Mouse (Mus musculus) B cell, adult 2 months (primary cell): Measurements from ENCODE around the gene Tcp11l2.

Experiments
- DNase-seq, 2 experiments: peaks; one replicate each; pipeline ENCODE4 v3.0.0; 2022

Tcp11l2 gene

DNA sequence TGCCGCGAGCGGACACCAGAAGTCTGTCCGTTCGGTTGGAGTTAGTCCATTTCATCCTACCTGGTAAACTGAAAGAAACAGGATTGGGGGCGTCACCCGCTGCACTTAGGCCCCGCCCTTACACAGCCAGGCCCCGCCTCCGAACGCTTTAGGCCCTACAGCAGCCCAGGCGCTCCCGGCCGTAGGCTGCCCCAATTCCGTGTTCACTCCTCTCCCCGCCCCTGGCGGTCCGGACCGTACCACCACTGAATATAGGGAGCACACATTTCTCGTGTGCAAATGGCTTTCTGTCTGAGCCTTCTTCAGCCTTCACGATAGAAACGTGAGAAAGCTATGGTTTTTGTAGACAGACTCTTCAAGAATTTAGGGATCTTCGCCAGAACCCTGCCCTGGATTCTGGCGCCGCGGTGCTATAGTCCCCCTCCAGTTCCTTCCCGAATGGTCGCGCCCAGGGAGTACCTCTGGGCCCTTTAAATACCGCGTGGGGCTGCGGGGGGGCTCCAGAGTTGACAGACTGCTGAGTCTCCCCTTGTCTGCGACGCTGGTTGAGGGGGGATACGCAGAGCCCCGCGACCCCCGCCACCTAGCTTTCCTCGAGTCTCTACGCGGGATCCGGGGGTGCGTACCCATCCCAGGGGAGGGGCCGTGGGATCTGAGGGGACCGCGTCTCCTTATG lies at the start of gene Tcp11l2:
Tcp11l2 (plus strand) TSS at position 232 of the 676 bp plus-strand sequence.
- peak; percentile 96 for DNase-seq

DNA sequence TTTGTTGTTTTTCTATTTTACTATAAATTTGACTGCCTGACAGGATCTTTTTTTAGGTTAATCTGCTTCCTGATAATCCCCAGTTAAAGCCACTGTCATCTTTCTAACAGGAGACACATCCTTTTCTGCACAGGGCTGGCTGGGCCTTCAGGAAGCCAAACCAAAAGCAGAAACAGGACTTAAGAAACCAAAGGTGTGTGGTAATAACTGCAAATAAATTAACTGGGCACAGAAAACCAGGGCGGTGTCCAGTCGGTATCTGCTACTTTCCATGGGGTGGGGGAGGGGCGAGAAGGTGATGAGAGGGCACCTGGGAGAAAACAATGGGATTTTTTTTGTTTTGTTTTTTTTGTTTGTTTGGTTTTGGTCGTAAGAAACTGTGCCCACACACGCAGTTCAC lies 49.4 kb upstream of the Tcp11l2 start:
- DNase-seq = no peak

DNA sequence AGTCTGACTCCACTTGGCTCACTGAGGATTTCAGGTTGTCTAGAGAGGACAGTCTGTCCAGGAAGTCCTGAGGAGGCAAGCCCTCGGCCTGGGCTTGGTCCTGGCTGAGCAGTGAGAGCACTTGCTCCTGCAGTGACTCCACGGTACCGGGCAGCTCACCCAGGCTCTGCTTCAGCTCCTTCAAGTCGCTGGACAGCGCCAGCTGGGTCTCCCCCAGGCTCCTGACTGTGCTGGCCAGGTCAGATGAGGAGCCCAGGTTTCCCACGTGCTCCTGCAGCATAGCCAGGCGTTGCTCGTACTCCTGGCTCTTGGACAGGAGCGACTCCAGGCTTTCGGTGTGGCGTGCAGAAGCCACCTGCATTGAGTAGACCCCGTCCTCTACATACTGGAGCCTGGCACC lies 48.8 kb upstream of the Tcp11l2 start:
- no peak for DNase-seq

DNA sequence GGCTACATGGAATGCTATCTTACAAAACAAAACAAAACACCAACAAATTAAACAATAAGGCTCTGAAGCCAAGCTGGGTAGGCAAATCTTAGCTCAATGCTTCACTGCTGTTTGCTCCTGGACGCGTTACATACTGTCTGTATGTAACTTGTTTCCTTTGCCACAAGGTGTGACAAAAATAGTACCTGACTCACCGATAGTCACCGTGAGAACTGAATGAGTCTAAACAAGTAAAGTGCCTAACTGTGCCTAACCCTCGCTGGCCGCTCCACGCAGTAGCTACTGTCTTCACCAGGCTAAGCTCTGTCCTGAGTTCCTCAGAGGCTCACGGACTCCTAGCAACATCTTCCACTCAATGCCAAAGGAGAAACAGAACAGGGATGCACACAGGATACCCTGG lies 46.0 kb upstream of the Tcp11l2 start:
- no peak for DNase-seq

DNA sequence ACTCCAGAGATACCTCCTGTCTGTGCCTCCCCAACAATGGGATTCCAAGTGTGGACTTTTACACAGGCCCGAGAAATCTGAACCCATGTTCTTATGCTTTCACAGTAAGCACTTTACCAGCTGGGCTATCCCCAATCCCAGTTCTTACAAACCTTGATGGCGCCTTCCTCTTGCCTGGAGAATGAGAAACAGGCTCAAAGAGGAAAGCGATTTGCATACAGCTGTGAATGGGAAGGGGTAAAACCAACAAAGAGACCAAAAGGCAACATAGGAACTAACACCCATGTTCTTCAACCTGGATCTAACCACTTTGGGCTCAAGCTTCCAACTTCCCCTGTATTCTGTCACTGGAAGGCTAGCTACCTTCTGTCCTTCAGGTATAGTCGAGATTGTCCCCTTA lies 44.9 kb upstream of the Tcp11l2 start:
- DNase-seq = no peak

DNA sequence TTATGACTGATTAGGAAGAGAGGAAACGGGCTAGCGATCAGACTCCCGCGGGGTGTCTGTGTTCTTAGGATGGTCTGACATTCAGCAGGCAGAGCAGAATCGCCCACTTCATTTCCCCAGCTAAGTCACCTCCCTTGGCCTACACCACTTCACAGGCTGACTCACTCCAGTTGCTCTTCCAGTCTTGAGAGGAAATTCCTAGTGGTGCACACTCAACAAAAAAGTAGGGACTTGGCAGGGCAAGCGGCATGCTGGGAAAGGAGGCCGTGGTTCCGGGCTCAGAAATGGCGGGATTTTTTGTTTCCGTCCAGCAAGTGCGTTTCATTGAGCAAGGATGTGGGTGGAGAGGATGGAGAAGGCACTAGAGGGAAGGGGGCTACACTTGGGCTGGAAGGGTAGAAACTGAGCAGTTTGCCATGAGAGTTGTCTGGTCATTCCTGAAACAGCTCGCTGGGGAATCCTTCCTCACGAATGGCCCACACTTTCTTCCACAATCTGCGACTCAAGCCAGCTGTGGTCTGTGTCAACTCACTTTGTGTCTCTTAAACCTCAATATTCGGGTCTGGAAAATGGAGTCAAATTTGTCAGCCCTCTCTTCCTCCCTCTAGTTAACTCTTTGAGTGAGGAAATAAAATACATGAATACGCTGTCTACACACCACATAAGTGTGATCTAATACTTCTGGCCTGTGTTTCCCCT lies 44.1 kb upstream of the Tcp11l2 start:
- DNase-seq = no peak

DNA sequence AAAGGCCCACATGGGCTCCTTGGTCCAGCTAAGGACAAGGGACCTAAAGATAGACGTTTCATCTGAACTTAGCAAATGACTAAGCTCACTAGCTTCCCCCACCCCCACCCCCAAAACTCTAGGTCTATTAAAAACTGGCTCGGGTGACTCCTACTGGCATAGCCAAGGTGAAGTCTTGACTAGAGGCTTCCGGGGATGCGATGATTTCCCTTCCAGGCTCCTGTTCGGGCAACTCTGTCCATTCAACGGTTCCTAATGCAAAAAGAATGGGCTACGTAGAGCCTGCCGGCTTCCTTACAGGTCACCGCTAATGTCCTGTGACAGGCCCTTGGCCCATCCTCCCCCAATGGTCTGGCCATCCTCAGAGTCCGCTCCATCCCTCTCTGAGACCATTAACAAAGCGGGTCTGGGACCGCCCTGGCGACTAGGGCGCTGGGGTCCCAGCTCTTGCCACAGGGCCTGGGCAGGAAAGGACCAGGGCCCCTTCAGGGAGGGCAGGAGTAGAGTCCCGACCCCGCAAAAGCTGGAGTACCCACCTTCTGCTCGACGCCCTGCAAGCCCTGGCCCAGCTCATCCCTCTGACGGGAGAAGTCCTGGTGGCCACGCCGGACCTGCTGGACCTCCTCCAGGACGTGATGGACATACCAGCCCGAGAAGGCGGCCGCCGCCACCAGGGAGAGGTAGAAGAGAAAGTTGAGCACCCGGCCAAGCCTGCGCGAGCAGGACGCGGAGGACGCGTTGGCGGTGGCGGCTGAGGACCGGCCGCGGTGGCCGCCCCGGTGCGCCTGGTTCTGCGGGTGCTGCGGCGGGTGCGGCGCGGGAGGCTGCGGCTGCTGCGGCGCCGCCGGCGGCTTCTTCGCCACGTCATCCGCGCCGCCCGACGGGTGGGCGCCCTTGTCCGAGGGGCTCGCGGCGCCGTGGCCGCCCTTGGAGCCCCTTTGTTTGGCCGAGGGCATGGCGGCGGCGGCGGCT lies 43.2 kb upstream of the Tcp11l2 start:
- peak; percentile 48 to 54 for DNase-seq

DNA sequence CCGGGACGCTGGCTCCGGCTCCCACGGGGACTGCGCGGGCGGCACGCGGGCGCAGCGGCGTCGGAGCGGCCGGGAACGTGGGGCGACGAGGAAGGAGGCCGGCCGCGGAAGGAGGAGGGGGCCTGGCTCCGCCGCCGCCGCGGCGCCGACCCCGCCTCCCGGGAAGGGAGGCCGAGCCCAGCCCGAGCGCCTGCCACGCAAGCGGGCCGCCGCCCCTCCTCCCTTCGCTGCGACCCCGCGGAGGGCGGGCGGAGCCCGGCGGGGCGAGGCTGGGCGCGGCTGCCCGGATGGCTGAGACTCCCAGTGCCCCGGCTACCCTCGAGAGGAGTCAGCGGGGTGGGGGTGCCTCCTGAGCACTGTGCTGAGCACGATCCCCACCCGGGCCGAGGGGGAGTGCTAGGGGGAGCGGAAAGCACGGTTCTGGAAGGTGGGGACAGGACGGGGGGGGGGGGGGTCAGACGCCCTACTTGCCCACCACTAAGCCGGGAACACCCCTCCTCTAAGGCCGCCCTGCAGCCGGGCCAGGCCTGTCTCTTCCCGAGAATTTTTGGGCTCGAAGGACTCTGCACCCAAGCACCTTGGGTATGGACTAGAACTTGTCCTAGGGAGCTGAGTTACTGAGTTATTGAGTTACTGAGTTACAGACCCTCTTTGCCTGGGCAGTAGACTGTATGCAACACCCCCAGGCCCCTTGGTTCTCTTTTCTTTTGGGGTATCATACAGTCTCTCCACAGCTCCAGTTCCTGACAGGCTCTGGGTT lies 42.3 kb upstream of the Tcp11l2 start, which contains the start of gene Ckap4:
Ckap4 (minus strand) TSS at position 151 of the 760 bp plus-strand sequence.
- DNase-seq = peak; percentile 54 to 61

DNA sequence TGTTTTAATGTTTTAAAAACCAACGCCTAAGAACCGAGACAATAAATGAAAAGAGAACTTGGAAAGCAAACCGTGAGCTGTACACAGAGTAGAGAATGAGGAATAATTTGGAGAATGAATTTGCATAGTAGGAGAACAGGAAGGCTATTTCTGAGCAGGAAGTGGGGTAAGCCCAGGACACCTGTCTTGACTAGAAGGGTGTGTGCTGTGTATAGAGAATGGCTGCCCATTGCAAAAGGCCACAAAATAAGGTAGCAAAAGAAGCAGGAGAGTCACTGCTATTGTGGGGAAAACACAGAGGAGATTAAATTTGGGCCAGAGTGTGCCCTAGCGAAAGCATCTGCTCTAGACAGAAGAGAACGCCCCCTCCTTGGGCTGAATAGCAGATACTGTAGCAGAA lies 41.0 kb upstream of the Tcp11l2 start:
- DNase-seq = no peak

DNA sequence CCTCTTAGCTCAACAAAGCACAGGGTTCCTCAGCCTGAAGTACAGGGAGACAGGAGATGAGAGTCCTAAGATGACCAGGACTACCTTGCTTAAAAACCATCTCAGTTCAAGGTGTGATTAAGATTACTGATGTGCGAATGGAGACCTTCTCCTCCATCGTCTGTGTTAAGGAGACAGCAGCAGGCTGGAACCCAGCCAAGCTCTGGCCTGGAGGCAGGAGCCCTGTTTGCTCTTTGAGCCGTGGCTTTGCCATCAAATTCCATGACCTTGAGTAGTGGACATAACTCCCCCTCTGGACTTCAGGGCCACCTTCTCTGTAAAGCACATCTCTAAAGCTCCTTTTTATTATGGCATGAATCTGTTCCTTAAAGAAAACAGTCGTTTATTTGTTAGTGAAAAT lies 40.6 kb upstream of the Tcp11l2 start:
- no peak for DNase-seq

DNA sequence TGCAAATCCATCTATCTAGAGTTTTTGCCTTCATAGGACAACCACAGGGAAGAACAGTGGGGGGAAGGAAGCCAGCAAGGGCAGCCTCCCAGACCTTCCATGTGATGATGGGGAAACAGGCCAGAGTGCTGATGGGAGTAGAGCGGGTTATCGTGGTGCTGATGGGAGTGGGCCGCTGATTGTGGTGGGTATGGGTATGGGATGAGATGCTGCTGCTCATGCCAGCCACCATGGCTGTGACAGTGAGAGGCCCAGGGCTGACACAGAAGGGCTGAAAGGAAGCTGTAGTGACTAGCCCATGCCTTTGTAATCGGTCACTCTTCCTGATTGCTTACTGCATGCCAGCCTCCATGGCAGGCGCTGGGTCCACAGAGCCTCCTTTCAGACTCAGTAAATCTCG lies 36.8 kb upstream of the Tcp11l2 start:
- no peak for DNase-seq

DNA sequence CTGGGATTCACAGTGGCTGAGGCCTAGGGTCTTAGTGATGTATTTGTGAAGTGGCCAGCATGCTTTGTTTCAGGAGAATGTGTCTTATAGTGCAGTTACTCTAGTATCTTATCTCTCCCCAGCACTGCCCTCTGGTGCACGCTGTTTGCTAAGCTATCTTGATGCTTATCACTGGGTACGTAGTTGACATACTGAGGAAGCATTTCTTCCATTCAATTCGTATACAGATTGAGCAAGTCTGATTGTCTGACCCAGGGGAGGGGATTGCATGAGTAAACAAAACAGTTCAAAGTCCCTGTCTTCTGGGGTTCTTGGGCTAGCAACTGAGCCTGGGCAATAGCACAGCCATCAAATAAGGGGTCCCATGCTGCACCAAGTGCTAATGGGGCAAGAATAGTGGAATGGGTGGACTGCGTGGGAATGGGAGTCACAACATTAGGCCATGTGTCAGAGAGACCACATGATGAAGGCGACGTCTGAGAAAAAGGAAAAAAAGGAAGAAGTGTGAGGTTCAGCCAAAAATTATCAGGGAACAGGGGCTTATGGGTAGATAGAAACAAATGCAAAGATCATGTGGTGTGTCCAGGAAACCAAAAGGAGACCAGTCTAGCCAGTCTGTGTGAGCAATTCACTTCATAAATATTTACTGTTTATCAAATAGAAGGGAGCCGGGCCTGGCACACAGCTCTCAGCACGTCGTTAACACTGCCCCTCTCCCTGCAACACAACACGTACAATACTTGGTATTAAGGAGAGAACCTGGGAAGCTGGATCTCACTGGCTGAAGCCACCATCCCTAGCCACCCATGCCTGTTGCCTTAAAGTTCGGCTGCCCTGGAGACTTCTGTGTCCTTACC lies 33.4 kb upstream of the Tcp11l2 start:
- DNase-seq = no peak

DNA sequence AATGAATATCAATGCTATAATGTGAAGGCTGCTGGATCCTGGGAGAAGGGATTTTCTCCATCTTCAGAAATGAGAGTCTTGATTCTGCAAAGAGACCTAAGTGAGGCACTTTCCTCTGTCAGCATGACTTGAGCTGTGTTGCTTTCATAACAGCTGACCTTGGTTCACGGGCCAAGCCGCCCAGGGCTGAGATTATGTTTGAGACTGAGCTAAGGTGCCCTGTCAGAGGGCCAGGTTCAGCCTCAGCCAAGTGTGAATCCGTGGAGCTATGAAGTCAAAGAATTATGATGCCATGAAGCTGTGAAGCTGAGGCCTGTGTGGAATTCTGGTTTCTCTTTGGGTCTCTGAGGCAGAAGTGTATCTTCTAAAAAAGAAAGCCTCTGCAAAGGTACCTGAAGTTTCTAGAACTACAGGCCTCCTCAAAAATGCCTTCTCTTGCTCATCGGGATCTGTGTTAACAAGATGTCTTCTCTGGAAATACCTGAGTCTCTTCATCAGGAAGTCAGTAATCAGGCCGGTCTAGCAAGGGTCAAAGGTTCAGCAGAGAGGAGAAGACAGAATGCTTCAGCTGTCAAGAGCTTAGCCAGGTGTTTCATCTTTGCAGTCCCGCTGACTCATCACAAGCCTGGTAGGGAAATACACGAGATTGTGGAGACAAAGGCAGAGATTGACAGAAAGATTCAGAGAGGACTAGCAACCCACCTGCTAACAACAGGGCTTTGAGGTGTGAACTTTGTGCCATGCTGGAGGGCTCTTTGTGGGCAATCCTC lies 31.4 kb upstream of the Tcp11l2 start:
- no peak for DNase-seq

DNA sequence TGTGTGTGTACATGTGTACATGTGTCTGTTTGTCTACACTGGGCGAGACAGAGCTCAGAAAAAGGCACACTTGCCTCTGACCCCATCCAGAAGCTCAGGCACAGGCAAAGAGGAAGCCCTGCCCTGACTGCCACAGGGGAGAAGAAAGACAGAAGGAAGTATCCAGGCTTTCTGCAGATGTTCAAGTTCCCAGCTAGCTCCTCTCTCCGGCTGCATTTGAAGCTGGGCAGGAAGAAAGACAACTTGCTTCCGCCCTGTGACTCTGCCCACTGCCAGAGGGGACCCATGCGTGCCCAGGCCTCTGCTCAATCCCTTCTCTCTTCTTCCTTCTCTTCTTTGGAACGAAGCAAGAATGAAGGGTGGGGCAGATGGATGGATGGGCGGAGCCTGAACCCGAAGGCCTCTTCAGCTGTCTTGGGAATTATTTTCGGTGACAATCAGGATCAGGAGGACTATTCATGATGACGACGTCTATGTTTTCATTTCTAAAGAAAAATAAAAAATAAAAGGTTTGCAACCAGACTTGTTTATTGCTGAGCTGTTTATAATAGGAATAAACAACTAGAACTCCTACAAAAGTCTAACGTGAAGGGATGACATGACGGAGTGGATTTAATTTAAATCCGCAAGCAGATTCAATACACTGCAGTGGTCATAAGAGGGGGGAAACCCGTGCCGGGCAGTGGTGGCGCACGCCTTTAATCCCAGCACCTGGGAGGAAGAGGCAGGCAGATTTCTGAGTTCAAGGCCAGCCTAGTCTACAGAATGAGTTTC lies 27.1 kb upstream of the Tcp11l2 start:
- no peak for DNase-seq

DNA sequence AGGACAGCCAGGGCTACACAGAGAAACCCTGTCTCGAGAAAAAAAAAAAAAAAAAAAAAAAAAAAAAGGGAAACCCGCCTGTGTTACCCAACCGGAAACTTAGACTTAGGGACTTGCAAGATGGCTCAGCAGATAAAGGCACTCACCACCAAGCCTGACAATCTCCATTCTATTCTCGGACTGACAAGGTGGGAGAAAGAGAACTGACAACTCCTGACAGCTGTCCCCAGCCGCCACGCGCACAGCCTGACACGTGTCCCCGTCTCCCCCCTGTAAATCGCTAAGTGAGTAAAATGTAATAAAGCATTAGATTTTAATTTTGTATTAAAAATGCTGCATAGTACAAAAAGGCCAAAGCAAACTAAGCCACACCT lies 26.5 kb upstream of the Tcp11l2 start:
- no peak for DNase-seq

DNA sequence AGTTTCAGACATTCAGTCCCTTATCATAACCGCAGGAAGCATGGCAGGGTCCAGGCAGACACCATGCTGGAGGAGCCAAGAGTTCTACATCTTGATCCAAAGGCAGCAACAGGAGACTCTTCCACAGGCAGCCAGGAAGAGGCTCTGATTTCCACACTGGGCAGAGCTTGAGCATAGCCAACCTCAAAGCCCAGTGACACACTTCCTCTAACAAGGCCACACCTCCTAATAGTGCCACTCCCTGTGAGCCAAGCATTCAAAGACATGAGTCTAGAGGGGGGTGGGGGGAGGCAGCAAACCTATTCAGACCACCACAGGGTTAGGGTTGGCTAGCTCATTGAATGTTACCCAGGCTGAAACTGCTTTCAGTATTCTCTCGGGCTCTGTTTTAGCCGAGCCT lies 24.6 kb upstream of the Tcp11l2 start:
- no peak for DNase-seq

DNA sequence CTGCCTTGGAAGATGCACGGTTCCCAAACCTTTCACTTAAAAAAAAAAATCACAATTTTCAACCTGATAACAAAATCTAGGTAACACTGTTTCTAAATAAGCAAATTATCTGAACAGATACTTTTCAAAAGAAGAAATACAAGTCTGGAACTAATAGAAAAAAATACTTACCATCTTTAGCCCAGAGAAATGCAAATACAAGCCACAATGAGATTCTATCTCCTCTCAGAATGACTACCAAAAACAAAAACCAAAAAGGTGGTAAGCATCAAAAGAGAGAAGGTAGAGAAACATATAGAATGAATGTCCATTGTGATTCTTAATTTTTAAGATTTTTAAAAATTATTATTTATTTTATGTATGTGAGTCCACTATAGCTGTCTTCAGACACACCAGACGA lies 23.9 kb upstream of the Tcp11l2 start:
- no peak for DNase-seq

DNA sequence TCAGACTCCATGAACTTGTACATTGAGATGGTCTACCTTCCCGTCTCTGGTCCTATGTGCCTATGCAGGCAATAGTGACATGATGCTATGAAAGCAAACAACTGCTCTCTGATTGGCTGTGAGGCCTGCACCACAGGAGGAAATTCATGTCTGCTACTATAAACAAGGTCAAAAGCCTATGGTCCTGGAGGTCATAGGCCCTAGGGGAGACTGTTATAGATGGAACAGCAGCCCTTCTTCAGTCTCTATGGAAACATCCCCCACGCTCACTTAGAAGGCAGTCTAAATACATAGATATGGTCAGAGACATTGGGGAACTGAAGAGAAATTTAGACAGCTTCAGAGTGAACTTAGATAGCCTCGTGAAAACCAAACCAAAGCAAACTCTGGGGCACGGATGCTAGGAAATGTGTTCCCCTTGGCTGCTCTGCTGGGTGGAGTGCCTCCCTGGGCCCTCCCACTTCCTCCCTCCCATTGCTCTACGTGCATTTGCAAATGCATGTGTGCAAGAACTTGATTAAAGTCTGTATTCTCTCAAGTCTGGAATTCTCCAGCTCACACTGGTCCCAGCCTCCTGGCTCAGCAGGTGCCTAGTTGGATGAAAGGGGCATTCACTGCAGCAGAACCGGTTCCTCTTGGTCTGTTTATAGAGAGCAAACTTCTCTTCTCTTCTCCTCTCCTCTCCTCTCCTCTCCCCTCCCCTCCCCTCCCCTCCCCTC lies 22.0 kb upstream of the Tcp11l2 start:
- DNase-seq = peak; percentile 61 to 63

DNA sequence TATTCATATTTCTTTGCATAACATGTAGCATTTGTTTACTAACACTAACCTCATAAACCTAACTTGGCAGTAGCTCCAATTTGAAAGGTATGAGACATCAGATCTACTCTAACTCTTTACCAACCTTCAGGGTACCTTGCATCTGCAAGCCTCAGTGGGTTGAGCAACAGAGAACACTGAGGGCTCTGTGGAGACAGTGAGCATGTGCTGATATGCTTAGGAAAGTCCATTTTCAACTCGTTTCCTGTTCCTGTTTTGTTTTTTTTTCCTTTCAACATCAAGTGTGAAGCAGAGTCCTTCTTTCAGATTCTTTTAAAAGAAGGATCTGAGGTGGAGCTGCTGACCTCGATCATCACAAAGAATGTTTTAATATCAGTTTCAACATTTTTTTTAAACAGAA lies 20.3 kb upstream of the Tcp11l2 start:
- no peak for DNase-seq
